ENCODE assay signal across 16 mouse cellular contexts in the genomic region with DNA sequence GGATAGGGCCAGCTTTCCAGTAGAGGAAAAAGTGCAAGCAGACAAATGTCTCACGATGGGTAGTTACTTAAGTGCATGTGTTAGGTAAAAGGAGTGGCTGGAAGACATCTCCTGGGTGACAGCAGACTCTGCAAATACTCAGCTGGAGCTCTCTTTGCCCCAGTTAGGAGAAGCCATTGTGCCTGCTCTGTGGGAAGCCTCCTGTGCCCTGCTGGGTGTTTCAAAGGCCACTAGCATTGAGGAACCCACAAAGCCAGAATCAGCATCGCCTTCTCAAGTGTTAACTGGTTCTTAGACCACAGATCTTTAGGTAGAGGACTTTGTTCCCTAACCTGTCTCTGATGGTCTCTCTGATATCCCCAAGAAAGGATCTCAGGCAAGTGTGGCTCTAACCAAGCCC.
"Had no signal": no experiment of that assay in that cellular context is flagged by ENCODE, and none has a peak within 500 bp of the region (broad histone marks: within the 10 kb centered on the region; RNA-seq: fewer than 3 reads in every experiment).

No protein-coding gene starts in this region.

- H3K27ac ChIP-seq: liver, embryonic 13.5 days; liver, embryonic 15.5 days; lung, embryonic 15.5 days; macrophage; midbrain, embryonic 12.5 days; neural tube, embryonic 12.5 days had no signal

- DNase-seq: liver, embryonic 13.5 days; liver, postnatal 0 days; lung, adult 2 months; lung, postnatal 14 days; lung, postnatal 36 days; midbrain, embryonic 14.5 days; right cerebral cortex, postnatal 14 days; thymus, adult 2 months; thymus, postnatal 25 days; thymus, postnatal 4 days had no signal

- H3K9ac ChIP-seq: liver, embryonic 13.5 days; liver, embryonic 15.5 days; liver, postnatal 0 days; lung, embryonic 15.5 days; midbrain, embryonic 12.5 days; neural tube, embryonic 12.5 days had no signal

- H3K9me3 ChIP-seq: liver, embryonic 13.5 days; liver, embryonic 15.5 days; lung, embryonic 15.5 days; megakaryocyte, embryonic 14.5 days; midbrain, embryonic 12.5 days; neural tube, embryonic 12.5 days had no signal

- H3K4me3 ChIP-seq: liver, embryonic 13.5 days; liver, embryonic 15.5 days; lung, embryonic 15.5 days; megakaryocyte, embryonic 14.5 days; midbrain, embryonic 12.5 days; neural tube, embryonic 12.5 days had no signal

- H3K27me3 ChIP-seq: lung, embryonic 15.5 days; midbrain, embryonic 12.5 days; neural tube, embryonic 12.5 days had no signal

- H3K4me1 ChIP-seq: liver, embryonic 13.5 days; liver, embryonic 15.5 days; lung, embryonic 15.5 days; megakaryocyte, embryonic 14.5 days; neural tube, embryonic 12.5 days had no signal

- H3K36me3 ChIP-seq: liver, embryonic 13.5 days; liver, embryonic 15.5 days; lung, embryonic 15.5 days; midbrain, embryonic 12.5 days; neural tube, embryonic 12.5 days had no signal
